Comparison of ENCODE assay signal across 11 mouse cellular contexts in genomic region chr3:116222511-116223243, GRCm38 (mm10). TPM values are rescaled to one million over a fixed set of nuclear protein-coding genes. Genes with fewer than 3 reads are reported as not detected.
A peak's percentile ranks its signal among the peaks of the same experiment; 100 is the strongest.
DNase-seq lines count a peak whose midpoint lies in the region; ATAC-seq and TF ChIP-seq lines count a peak whose summit lies in the region.
"Had no signal": no experiment of that assay in that cellular context is flagged by ENCODE, and none has a peak within 500 bp of the region (broad histone marks: within the 10 kb centered on the region; RNA-seq: fewer than 3 reads in every experiment).

No protein-coding gene starts in this region.

- H3K36me3 ChIP-seq in forebrain, embryonic 15.5 days = no peaks in the 10 kb centered on the region
- H3K36me3 ChIP-seq in midbrain, embryonic 11.5 days (ENCODE audit: control insufficient read depth, insufficient read depth, low read length) = no peaks in the 10 kb centered on the region
- H3K36me3 ChIP-seq in lung, postnatal 0 days (ENCODE audit: insufficient read depth, low read length) = no peaks in the 10 kb centered on the region
- H3K36me3 ChIP-seq: liver, embryonic 13.5 days had no signal

- peaks cover 12% of the 10 kb centered on the region for H3K4me1 ChIP-seq in forebrain, embryonic 15.5 days
- no peaks in the 10 kb centered on the region for H3K4me1 ChIP-seq in midbrain, embryonic 11.5 days (ENCODE audit: control insufficient read depth, insufficient read depth, low read length)
- H3K4me1 ChIP-seq in lung, postnatal 0 days (ENCODE audit: insufficient read depth, low read depth, low read length) = no peaks in the 10 kb centered on the region
- H3K4me1 ChIP-seq: liver, embryonic 13.5 days had no signal

- no peak for TF ChIP-seq POLR2A in brain, embryonic 14.5 days (IDR thresholded peaks at IDR 0.05; ENCODE audit: borderline replicate concordance, extremely low read depth, insufficient read depth, insufficient read length, poor library complexity, severe bottlenecking)

- H3K4me3 ChIP-seq in forebrain, embryonic 15.5 days = peak overlapping the region; percentile 22
- peak overlapping the region; percentile 3; the same call in 1 of the 2 replicates for H3K4me3 ChIP-seq in midbrain, embryonic 11.5 days (ENCODE audit: low read depth, low read length)
- no peak overlapping the region for H3K4me3 ChIP-seq in lung, postnatal 0 days (ENCODE audit: low read depth, low read length)
- H3K4me3 ChIP-seq: liver, embryonic 13.5 days had no signal

- no peak overlapping the region for H3K27ac ChIP-seq in forebrain, embryonic 15.5 days (replicated peaks)
- H3K27ac ChIP-seq in midbrain, embryonic 11.5 days (ENCODE audit: low read depth, low read length) = no peak overlapping the region
- no peak overlapping the region for H3K27ac ChIP-seq in lung, postnatal 0 days (ENCODE audit: low read length)
- H3K27ac ChIP-seq: liver, embryonic 13.5 days had no signal

- no peak for TF ChIP-seq CTCF in brain, embryonic 14.5 days (IDR thresholded peaks at IDR 0.05; ENCODE audit: borderline replicate concordance, extremely low read depth, insufficient read depth, insufficient read length)
- TF ChIP-seq CTCF in lung, postnatal 0 days (IDR thresholded peaks at IDR 0.05) = no peak

- ATAC-seq in forebrain, embryonic 15.5 days (replicated peaks) = 0 out of 2 replicates have a peak, but pooled peaks have one; percentile 51
- ATAC-seq in midbrain, embryonic 11.5 days (ENCODE audit: low FRiP score) = peak; percentile 87
- ATAC-seq in lung, postnatal 0 days = no peak

- TF ChIP-seq EP300 in lung, postnatal 0 days (IDR thresholded peaks at IDR 0.05) = no peak

- H3K4me2 ChIP-seq in forebrain, embryonic 15.5 days (replicated peaks) = peak overlapping the region; percentile 35
- peak overlapping the region; percentile 23 for H3K4me2 ChIP-seq in midbrain, embryonic 11.5 days
- H3K4me2 ChIP-seq in lung, postnatal 0 days (replicated peaks; ENCODE audit: low read depth, low read length) = no peak overlapping the region
- H3K4me2 ChIP-seq: liver, embryonic 13.5 days had no signal

- WGBS in forebrain, embryonic 15.5 days = 17% methylated on average over 17 of the region's 17 CpGs
- 22% methylated on average over 17 of the region's 17 CpGs for WGBS in midbrain, embryonic 11.5 days
- WGBS in lung, postnatal 0 days = 43% methylated on average over 17 of the region's 17 CpGs

- H3K9me3 ChIP-seq in forebrain, embryonic 15.5 days = no peaks in the 10 kb centered on the region
- H3K9me3 ChIP-seq in midbrain, embryonic 11.5 days (ENCODE audit: control insufficient read depth, low read length) = no peaks in the 10 kb centered on the region
- no peaks in the 10 kb centered on the region for H3K9me3 ChIP-seq in lung, postnatal 0 days (ENCODE audit: low read length)
- H3K9me3 ChIP-seq: liver, embryonic 13.5 days had no signal

- no peaks in the 10 kb centered on the region for H3K27me3 ChIP-seq in forebrain, embryonic 15.5 days
- H3K27me3 ChIP-seq in midbrain, embryonic 11.5 days (ENCODE audit: control insufficient read depth, insufficient read depth, low read length) = no peaks in the 10 kb centered on the region
- 0 out of 2 replicates have a peak, but pooled peaks cover 4% of the 10 kb centered on the region for H3K27me3 ChIP-seq in lung, postnatal 0 days (replicated peaks; ENCODE audit: insufficient read depth, low read length)
- H3K27me3 ChIP-seq: liver, embryonic 13.5 days had no signal

- peak; percentile 3 for DNase-seq in heart, adult 8-10 months (ENCODE audit: low spot score)
- DNase-seq in heart, adult 9 months (ENCODE audit: low spot score in 2 of 2) = no peak
- peak; percentile 67 for DNase-seq in brain, embryonic 14.5 days (ENCODE audit: low read depth)
- peak; percentile 89 for DNase-seq in midbrain, embryonic 11.5 days (ENCODE audit: low spot score, missing footprints)
- no peak for DNase-seq in lung, postnatal 36 days
- DNase-seq in thymus, adult 18-20 months = no peak
- no peak for DNase-seq in lung, postnatal 0 days (ENCODE audit: low spot score)
- DNase-seq: liver, embryonic 13.5 days had no signal

- H3K9ac ChIP-seq in forebrain, embryonic 15.5 days (replicated peaks) = 0 out of 2 replicates have a peak overlapping the region, but pooled peaks have one; percentile 9
- no peak overlapping the region for H3K9ac ChIP-seq in midbrain, embryonic 11.5 days (ENCODE audit: low read length)
- H3K9ac ChIP-seq in lung, postnatal 0 days (replicated peaks; ENCODE audit: low read depth) = no peak overlapping the region
- H3K9ac ChIP-seq: liver, embryonic 13.5 days had no signal

RNA-seq across cellular contexts. Expression of gene Gpr88, which starts 30.6 kb away (rescaled TPM):
- under 1 TPM; 0.14 to 0.30 (median 0.16) TPM for total RNA-seq in heart, adult 8-10 months (2022)
- 7.9 and 10.2 TPM in 2 replicates for polyA plus RNA-seq in brain, embryonic 14.5 days (2012; rRNA removed)
- polyA plus RNA-seq in forebrain, embryonic 15.5 days (2015; fragmentation: Nextera tagmentation; extraction: Ambion mirVana) = 15.4 and 18.6 TPM in 2 replicates
- 0.05 TPM in 1 of 2 replicates, not detected in the other for polyA plus RNA-seq in midbrain, embryonic 11.5 days (2014; fragmentation: Nextera tagmentation; extraction: Ambion mirVana)
- polyA plus RNA-seq in lung, postnatal 0 days (2015; fragmentation: Nextera tagmentation; extraction: Ambion mirVana) = 1.2 and 1.6 TPM in 2 replicates
- total RNA-seq: common myeloid progenitor, adult 5-6 weeks; hematopoietic stem cell, adult 5-6 weeks had no signal

Comparison
In these comparisons a context has a peak if more than half of its experiments do, and no peak if none do; other contexts are left out.
1. DNase-seq: peak in heart, adult 8-10 months (single experiment), brain, embryonic 14.5 days (single experiment) and midbrain, embryonic 11.5 days (single experiment); none in heart, adult 9 months (0 of 2), lung, postnatal 36 days (single experiment), thymus, adult 18-20 months (0 of 2) and lung, postnatal 0 days (single experiment).